Mouse (Mus musculus): Measurements from ENCODE around the gene Hmga2.
"Not testable (repeated sequence)": the region's sequence is repeated elsewhere in the genome, so short reads cannot be mapped to it uniquely, and the experiment has no call there.

Hmga2 gene

DNA sequence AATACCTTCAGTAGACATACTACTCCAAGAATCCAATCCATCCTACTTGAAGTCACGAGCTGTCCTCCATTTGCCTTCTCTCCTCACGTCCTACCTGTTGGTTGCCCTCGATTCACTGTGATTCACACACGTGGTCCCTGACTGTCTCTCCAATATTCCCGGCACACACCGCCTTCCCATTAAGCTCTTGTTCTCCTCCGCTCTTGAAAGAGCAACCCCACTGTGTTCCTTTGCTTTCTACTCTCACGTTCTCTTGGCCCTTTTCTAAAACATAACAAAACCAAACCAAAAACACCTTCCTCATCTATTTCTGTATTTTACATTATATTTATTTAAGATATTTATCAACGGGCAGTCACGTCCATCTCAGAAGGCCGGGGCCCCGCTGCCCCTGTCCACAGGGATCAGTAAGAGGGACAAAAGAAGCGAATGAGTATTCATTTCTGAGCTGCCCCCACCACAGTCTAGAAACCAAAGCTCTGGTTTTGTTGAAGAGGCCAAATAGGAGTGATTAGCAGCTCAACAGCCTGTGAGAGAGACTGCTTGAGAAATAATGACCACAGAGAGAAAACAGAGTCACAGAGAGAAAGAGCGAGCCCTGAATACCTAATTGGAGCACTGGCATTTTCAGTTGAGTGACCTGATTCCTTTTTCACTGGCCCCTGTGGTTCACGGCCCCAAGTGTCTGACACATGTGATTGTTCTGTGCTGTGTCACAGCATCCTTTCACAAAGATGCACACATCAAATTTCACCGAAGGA, 131.5 kb downstream of the Hmga2 start:
- peak; percentile 47 for DNase-seq (ENCODE audit: low spot score)

DNA sequence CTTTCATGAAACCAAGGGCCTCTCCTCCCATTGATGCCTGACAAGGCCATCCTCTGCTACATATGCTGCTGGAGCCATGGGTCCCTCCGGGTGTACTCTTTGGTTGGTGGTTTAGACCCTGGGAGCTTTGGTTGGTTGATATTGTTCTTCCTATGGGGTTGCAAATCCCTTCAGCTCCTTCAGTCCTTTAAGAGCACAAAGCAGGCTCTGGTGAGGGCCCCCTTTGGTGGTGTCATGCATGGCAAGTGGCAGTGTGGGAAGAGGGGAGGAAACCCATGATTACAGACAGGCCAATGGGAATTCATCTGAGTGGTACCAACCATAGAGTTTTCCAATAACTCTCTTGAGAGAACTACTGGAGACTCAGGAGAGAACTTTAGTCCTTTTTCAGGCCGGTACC, 136.4 kb downstream of the Hmga2 start:
- not testable (repeated sequence) for DNase-seq (ENCODE audit: low spot score)

DNA sequence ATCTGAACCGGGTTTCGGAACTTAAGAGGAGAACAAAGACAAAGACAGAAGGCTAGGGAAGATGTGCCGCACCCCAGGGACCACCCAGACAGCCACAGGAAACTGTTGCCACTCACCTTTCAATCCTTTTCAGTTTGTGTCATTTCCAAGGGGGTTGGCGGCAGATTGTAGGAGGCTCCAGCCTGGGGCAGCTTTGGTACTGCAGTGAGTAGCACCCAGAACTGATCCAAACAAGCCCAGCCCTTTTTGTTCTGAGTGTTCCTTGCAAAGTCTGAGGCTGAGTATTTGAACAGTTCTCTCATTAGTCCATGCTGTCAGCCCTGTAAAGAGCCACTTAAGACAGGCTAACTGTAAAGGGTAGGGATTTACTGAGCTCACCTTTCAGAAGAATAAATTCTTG, 136.9 kb downstream of the Hmga2 start:
- no peak for DNase-seq (ENCODE audit: low spot score)

DNA sequence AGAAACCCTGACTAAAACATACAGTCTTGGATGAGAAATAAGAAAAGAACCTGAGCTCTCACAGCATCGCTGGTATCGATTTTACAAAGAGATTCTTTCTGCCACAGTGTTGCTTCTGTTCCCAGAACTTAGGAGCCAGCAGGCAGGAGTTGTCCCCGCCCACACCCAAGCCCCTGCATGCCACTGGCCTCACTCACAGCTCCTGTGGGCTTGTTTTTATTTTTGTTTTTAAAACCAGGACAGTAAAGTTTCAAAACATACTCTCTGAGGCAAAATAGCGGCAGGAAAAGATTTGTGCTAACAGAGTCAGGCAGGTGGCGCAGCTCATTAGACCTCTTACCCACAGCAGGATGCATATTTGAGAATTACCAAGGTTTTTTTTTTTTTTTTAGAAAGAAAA, 137.4 kb downstream of the Hmga2 start:
- DNase-seq (ENCODE audit: low spot score) = no peak

DNA sequence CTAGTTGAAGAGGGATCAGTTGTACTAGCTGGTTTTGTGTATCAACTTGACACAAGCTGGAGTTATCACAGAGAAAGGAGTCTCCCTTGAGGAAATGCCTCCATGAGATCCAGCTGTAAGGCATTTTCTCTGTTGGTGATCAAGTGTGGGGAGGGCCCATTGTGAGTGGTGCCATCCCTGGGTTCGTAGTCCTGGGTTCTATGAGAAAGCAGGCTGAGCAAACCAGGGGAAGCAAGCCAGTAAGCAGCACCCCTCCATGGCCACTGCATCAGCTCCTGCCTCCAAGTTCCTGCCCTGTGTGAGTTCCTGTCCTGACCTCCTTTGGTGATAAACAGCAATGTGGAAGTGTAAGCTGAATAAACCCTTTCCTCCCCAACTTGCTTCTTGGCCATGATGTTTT, 137.8 kb downstream of the Hmga2 start:
- not testable (repeated sequence) for DNase-seq (ENCODE audit: low spot score)

DNA sequence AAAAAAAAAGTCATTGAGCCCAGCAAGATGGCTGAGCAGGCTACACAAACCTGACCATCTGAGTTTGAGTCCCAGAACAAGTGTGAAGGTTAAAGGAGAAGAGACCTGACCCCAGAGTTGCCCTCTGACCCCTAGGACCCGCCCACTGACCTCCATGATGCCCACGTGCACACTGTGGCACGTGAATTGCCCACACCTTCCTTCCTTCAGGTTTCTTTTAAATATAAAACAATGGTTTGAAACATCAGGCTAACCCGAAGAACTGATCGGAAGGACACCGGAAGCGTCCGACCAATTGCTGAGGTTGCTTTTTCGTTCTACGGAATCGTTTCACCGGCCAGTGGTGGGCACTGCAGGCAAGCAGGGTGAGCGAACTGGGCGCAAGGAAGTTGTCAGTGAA, 148.3 kb downstream of the Hmga2 start:
- no peak for DNase-seq (ENCODE audit: low spot score)

DNA sequence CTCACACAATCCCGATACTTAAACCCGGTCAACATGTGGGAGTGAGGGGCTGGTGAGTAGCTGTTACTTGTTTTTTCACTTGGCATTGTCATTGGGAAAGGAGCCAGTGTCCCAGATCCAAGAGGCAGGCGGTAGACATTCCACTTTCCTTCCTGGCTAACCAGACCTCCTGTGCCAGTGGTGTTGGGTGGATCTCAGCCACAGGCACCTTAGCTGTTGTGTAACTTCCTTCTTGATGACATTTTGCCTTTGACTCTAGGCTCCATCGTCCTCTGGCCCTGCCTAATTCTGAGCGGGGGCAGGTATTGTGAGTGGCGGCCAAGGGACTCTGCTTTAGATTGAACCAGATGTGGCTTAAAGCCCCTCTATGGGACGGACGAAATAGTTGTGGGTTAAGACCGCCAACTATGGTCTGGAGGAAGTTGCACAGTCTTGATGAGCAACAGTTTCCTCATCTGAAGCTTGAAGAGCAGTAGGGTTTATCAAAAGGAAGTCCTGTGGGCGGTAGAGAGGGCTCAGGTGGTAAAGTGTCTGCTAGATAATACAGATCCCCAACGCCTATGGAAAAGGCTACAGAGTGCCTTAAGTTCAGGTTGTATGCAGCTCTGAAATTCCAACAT, 152.6 kb downstream of the Hmga2 start:
- no peak for DNase-seq (ENCODE audit: low spot score)

DNA sequence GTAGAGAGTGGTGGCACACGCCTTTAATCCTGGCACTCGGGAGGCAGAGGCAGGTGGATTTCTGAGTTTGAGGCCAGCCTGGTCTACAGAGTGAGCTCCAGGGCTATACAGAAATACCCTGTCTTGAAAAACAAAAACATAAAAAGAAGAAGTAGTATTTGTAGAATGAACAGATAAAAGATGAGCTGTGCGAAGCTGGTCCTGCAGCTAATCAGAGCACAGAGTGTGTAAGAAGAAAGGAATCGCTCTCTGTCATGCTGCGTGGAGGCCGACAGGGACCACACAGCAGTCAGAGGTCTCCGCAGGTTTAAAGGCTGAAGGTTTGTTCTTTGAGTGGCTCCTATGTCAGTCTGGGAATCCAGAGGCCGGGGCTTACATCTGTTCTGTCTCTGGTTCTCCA, 153.5 kb downstream of the Hmga2 start:
- DNase-seq (ENCODE audit: low spot score) = no peak

DNA sequence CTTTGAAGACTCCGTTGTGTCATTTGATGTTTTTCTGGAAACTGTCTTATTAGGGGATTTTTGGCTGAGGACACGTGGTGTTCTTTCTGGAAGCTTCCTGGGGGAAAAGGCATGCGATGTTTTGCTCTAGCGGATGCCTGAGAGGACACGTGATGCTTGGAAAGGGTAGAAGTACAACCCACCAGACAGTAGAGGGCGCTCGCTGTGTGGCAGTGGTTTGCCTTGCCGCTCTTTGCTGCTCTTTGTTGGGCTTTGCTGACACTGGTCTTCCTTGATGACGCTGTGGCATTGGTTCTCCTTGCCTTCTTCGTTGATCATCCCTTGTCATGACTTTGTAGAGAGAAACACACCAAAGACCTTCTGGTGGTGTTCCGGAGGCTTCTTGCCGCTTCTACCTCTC, 156.7 kb downstream of the Hmga2 start:
- peak; percentile 31 for DNase-seq (ENCODE audit: low spot score)
